Mouse (Mus musculus) adrenal gland, postnatal 14 days (tissue): ENCODE data around the gene Hs6st3. TPM values are rescaled to one million over a fixed set of nuclear protein-coding genes. Genes with fewer than 3 reads are reported as not detected.
A peak's percentile ranks its signal among the peaks of the same experiment; 100 is the strongest.

Experiments used
- DNase-seq: peaks from one replicate; pipeline ENCODE4 v3.0.0; 2021; ENCODE audit warnings: mixed read lengths
- total RNA-seq: library from RNA; stranded (reverse); gene quantifications from 2 replicates; pipeline ENCODE4 v1.2.3, GENCODE M21; 2021

Gene Hs6st3
- total RNA-seq, 1 experiment from 2014 or later: 1.4 TPM

GRCm38 (mm10) chr14:119642874-119643273 is 504.7 kb downstream of the Hs6st3 start:
- no peak for DNase-seq

GRCm38 (mm10) chr14:119643840-119644239 is 505.7 kb downstream of the Hs6st3 start:
- no peak for DNase-seq

GRCm38 (mm10) chr14:119656936-119657335 is 518.8 kb downstream of the Hs6st3 start:
- no peak for DNase-seq

GRCm38 (mm10) chr14:119665741-119666141 is 527.6 kb downstream of the Hs6st3 start:
- peak; percentile 56 for DNase-seq

GRCm38 (mm10) chr14:119667421-119667820 is 529.3 kb downstream of the Hs6st3 start:
- no peak for DNase-seq

GRCm38 (mm10) chr14:119670836-119671587 is 532.9 kb downstream of the Hs6st3 start:
- DNase-seq: no peak

GRCm38 (mm10) chr14:119678574-119678973 is 540.4 kb downstream of the Hs6st3 start:
- DNase-seq: no peak

GRCm38 (mm10) chr14:119680052-119680451 is 541.9 kb downstream of the Hs6st3 start:
- no peak for DNase-seq

- no peak for DNase-seq
These were observed 549.7 kb downstream of the Hs6st3 start for GRCm38 (mm10) chr14:119687885-119688284.

- no peak for DNase-seq
These were observed 561.8 kb downstream of the Hs6st3 start for GRCm38 (mm10) chr14:119699982-119700381.

- DNase-seq: no peak
These were observed 576.6 kb downstream of the Hs6st3 start for GRCm38 (mm10) chr14:119714712-119715111.

GRCm38 (mm10) chr14:119717323-119717722 is 579.2 kb downstream of the Hs6st3 start:
- no peak for DNase-seq

- DNase-seq: no peak
These were observed 587.0 kb downstream of the Hs6st3 start for GRCm38 (mm10) chr14:119725102-119725501.

- no peak for DNase-seq
These were observed 593.4 kb downstream of the Hs6st3 start for GRCm38 (mm10) chr14:119731436-119732080.

- no peak for DNase-seq
These were observed 594.1 kb downstream of the Hs6st3 start for GRCm38 (mm10) chr14:119732219-119732618.

GRCm38 (mm10) chr14:119737408-119737961 is 599.3 kb downstream of the Hs6st3 start:
- DNase-seq: no peak

GRCm38 (mm10) chr14:119741791-119742190 is 603.6 kb downstream of the Hs6st3 start:
- no peak for DNase-seq

- no peak for DNase-seq
These were observed 623.2 kb downstream of the Hs6st3 start for GRCm38 (mm10) chr14:119761376-119761775.

GRCm38 (mm10) chr14:119772040-119772439 is 633.9 kb downstream of the Hs6st3 start:
- DNase-seq: no peak

GRCm38 (mm10) chr14:119776261-119776660 is 638.1 kb downstream of the Hs6st3 start:
- no peak for DNase-seq

- no peak for DNase-seq
These were observed 641.9 kb downstream of the Hs6st3 start for GRCm38 (mm10) chr14:119779982-119780588.

- DNase-seq: no peak
These were observed 643.0 kb downstream of the Hs6st3 start for GRCm38 (mm10) chr14:119781111-119781510.

GRCm38 (mm10) chr14:119789457-119789856 is 651.3 kb downstream of the Hs6st3 start:
- DNase-seq: no peak
